Mouse (Mus musculus): ENCODE data around the gene Pex14. TPM values are rescaled to one million over a fixed set of nuclear protein-coding genes. Genes with fewer than 3 reads are reported as not detected.

The Pex14 gene
- polyA plus RNA-seq, 1 experiment, result 34.6 TPM

DNA sequence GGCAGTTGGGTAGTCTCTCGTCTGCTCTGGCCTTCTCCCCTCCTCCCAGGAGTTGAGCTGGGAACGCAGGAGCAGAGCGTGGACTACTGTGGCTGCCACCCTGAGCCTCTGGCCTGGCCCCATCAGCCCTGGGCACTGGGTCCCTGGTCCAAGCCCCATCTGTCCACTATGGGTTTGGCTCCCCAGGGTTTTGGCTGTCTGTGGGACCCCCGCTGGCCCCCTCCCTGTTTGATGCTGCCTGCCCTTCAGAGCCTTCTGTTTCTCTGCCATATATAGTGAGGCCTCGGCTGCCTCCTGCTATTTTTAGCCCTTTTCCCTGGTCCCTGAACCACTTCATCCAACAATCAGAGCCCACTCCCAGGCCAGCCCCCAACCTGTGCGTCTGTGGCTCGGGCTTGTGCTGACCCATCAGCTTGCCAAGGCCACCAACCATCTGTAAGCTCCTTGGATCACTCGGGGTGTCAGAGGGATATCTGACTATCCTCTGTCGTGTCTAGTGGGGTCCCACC lies 168.9 kb downstream of the Pex14 start:
- no peaks in the 10 kb centered on the region for H3K4me1 ChIP-seq (ENCODE audit: control insufficient read depth, insufficient read depth, low read length)
- TF ChIP-seq POLR2A (IDR thresholded peaks at IDR 0.05; ENCODE audit: low read depth, low read length), result no peak
- TF ChIP-seq CTCF (IDR thresholded peaks at IDR 0.05; ENCODE audit: borderline replicate concordance, insufficient read depth, low read length), result no peak
- no peak overlapping the region for H3K4me3 ChIP-seq (ENCODE audit: insufficient read depth, low read length)
- no peak overlapping the region for H3K27ac ChIP-seq (ENCODE audit: insufficient read depth, low read length)

DNA sequence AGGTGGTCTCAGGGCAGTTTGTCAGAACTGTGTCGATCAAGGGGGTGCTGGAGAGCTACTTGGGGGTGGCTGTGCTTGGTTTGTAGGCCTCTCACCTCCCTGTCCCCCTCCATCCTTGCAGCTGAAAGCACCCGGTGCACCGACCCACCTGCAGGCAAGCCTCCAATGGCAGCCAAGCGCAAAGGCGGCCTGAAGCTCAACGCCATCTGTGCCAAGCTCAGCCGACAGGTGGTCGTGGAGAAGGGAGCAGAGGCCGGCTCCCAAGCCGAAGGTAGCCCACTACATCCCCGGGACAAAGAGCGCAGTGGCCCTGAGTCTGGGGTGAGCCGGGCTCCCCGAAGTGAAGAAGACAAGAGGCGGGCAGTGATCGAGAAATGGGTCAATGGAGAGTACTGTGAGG lies 170.8 kb downstream of the Pex14 start:
- no peak for TF ChIP-seq CTCF (IDR thresholded peaks at IDR 0.05; ENCODE audit: borderline replicate concordance, insufficient read depth, low read length)
- TF ChIP-seq POLR2A (IDR thresholded peaks at IDR 0.05; ENCODE audit: low read depth, low read length), result no peak
- no peak overlapping the region for H3K4me3 ChIP-seq (ENCODE audit: insufficient read depth, low read length)
- H3K27ac ChIP-seq (ENCODE audit: insufficient read depth, low read length), result no peak overlapping the region
- H3K4me1 ChIP-seq (ENCODE audit: control insufficient read depth, insufficient read depth, low read length), result no peaks in the 10 kb centered on the region

DNA sequence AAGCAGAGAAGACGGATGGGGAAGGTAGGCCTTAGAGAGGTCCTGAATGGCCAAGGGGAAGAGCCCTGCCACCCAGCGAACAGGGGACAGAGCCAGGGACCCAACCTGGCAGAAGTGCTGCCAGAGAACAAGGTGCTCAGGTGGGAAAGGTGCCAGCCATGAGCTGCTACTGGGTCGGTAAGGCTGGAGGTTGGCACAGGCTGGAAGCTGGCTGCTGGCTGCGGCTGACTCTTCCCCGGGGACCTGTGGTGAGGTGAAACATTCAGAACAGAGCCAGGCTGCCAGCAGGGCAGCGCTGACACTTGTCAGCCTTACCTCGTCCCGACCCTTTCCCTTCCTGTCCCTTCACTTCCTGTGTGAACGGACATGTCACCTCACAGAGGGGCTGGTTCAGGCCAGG lies 171.4 kb downstream of the Pex14 start:
- TF ChIP-seq CTCF (IDR thresholded peaks at IDR 0.05; ENCODE audit: borderline replicate concordance, insufficient read depth, low read length) (no peak), POLR2A (IDR thresholded peaks at IDR 0.05; ENCODE audit: low read depth, low read length) (no peak)
- no peaks in the 10 kb centered on the region for H3K4me1 ChIP-seq (ENCODE audit: control insufficient read depth, insufficient read depth, low read length)
- no peak overlapping the region for H3K27ac ChIP-seq (ENCODE audit: insufficient read depth, low read length)

DNA sequence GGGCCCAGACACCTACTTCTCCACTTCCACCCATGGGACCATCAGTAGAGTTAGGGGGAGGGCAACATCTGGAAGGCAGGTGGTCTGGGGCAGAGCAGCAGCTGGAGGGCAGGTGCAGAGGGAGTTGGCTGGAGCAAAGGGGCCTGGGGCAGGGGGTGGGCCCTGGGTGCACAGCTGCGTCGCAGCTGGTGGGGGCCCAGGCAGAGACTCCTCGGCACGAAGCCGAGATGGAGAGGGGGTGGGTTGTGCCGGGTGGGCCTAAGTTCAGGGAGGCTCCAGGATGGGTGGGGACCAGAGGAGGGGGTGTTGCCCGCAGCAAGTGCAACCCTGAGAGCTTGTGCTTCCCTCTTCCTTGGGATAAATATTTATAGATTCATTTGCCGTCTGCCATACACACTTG lies 173.2 kb downstream of the Pex14 start:
- no peak for TF ChIP-seq POLR2A (IDR thresholded peaks at IDR 0.05; ENCODE audit: low read depth, low read length)
- no peaks in the 10 kb centered on the region for H3K4me1 ChIP-seq (ENCODE audit: control insufficient read depth, insufficient read depth, low read length)
- H3K4me3 ChIP-seq (ENCODE audit: insufficient read depth, low read length), result no peak overlapping the region
- no peak overlapping the region for H3K27ac ChIP-seq (ENCODE audit: insufficient read depth, low read length)

More for the DNA sequence above, 171.4 kb downstream of the Pex14 start:
- no peak overlapping the region for H3K4me3 ChIP-seq (ENCODE audit: insufficient read depth, low read length)

DNA sequence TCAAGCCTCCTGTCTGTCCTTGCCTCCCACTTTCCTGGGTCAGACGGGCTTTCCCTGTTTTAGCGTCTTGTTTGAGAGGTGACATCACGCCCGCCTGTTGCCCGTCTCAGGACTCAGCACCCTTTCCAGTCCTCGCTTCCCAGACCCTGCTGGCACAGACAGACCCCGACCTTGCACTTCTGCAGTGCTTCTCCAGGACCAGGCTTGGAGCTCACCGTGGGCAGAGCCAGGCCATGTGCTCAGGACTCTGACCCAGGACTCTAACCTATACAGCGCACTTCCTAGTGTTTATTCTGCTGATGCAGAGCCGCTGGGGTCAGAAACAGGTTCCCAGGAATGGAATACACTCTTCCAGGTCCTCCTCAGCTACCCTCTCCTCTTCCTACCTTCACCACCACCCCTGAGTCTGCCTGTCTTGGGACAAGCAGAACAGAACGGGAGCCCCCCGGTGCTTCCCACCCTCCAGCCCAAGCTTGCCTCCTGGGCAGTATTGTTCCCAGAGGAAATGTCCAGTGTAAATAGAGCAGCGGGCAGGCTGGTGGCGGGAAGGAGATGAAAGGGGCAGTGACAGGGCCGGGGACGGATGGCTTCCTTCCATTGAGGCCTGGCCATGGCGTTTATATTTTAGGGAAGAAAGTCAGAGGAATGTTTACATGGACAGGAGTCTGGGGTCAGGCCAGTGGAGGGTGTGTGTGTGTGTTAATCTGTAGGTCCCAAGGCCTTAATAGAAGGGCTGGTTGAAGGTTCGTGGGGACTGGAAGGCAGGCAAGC lies 173.9 kb downstream of the Pex14 start:
- TF ChIP-seq CTCF (IDR thresholded peaks at IDR 0.05; ENCODE audit: borderline replicate concordance, insufficient read depth, low read length) (no peak), POLR2A (IDR thresholded peaks at IDR 0.05; ENCODE audit: low read depth, low read length) (no peak)
- Histone ChIP-seq H3K4me1 (ENCODE audit: control insufficient read depth, insufficient read depth, low read length) (no peaks in the 10 kb centered on the region), H3K27ac (ENCODE audit: insufficient read depth, low read length) (no peak overlapping the region), H3K4me3 (ENCODE audit: insufficient read depth, low read length) (no peak overlapping the region)

DNA sequence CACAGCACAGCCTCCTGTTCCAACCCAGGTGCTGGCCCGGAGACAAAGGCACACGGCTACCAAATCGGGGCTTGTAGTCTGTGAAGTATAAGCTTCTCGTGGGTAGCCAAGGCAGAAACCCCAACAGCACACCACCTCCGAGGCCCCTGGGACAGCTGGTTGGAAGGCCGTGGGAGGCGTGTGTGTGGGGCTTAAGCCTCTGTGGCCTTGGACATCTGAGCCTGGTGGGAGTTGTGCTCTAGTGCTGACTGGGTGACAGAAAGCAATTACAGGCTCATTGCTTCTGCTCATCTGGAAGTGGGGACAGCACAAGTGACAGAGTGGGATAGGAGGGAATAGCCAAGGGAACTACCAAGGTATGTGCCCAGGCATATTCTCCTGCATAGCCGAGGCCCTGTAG lies 175.7 kb downstream of the Pex14 start:
- H3K27ac ChIP-seq (ENCODE audit: insufficient read depth, low read length), result no peak overlapping the region
- no peak overlapping the region for H3K4me3 ChIP-seq (ENCODE audit: insufficient read depth, low read length)
- no peak for TF ChIP-seq POLR2A (IDR thresholded peaks at IDR 0.05; ENCODE audit: low read depth, low read length)
- no peak for TF ChIP-seq CTCF (IDR thresholded peaks at IDR 0.05; ENCODE audit: borderline replicate concordance, insufficient read depth, low read length)
- no peaks in the 10 kb centered on the region for H3K4me1 ChIP-seq (ENCODE audit: control insufficient read depth, insufficient read depth, low read length)

DNA sequence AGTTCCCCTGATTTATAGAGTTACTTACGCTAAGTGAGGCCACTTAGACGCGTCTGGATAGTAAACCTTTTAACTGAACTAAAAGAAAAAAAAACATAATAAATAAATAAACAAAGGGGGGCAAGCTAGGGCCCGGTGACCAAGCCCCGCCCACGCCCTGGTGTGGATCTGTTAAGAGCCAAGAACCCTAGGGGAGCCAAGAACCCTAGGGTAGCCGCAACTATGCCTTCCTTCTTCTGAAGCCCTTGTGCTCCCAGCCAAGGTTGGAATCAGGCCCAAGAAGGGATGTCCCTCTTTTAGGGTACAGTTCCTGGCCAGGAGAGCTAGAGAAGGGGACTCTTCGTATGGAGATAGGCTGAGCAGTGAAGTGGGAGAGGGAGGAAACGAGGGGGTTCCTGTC lies 176.3 kb downstream of the Pex14 start:
- TF ChIP-seq POLR2A (IDR thresholded peaks at IDR 0.05; ENCODE audit: low read depth, low read length) (no peak), CTCF (IDR thresholded peaks at IDR 0.05; ENCODE audit: borderline replicate concordance, insufficient read depth, low read length) (no peak)
- Histone ChIP-seq H3K4me1 (ENCODE audit: control insufficient read depth, insufficient read depth, low read length) (no peaks in the 10 kb centered on the region), H3K4me3 (ENCODE audit: insufficient read depth, low read length) (no peak overlapping the region), H3K27ac (ENCODE audit: insufficient read depth, low read length) (no peak overlapping the region)

DNA sequence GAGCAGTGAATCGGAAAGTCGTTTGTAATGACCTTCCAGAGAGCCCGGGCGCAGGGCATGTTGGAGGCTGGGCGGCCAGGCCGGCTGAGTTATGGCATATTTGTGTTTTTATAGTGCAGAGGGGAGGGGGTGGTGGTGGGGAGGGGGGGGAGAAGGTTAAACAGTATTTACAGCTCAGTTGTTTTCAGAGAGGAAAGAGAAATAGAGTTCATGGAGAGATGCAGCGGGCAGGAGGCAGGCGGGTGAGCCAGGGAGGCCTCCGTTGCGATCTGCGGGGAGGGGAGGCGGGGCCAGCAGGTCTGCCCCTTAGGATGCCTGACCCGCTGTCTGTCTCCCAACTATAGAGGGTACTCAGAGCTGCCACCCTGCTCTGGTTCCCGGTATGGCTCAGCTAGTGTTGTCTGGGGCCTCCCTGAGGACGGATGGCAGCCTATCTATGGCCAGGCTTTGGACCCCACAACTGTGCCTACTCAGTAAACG lies 177.4 kb downstream of the Pex14 start:
- no peak overlapping the region for H3K4me3 ChIP-seq (ENCODE audit: insufficient read depth, low read length)
- no peaks in the 10 kb centered on the region for H3K4me1 ChIP-seq (ENCODE audit: control insufficient read depth, insufficient read depth, low read length)
- TF ChIP-seq POLR2A (IDR thresholded peaks at IDR 0.05; ENCODE audit: low read depth, low read length), result no peak
- TF ChIP-seq CTCF (IDR thresholded peaks at IDR 0.05; ENCODE audit: borderline replicate concordance, insufficient read depth, low read length), result no peak
- H3K27ac ChIP-seq (ENCODE audit: insufficient read depth, low read length), result no peak overlapping the region

DNA sequence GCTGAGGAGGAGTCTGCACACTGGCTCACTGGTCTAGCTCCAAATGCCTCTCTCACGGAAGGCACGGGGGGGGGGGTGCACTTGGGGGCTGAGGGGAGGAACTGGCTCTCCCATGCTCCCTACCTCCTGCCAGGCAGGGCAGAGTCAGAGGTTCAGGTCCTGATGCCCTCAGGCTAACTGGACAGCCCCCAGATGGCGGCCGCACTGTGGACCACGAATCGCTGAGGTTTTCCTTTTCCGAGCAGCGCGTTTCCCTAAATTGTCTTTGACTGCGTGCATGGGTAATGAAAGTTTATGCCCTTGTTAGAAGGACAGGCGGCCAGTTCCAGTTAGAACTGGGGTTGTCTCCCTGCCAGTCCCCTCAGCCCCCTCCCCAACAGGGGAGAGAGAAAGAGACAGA lies 179.1 kb downstream of the Pex14 start:
- Histone ChIP-seq H3K27ac (ENCODE audit: insufficient read depth, low read length) (no peak overlapping the region), H3K4me1 (ENCODE audit: control insufficient read depth, insufficient read depth, low read length) (no peaks in the 10 kb centered on the region), H3K4me3 (ENCODE audit: insufficient read depth, low read length) (no peak overlapping the region)
- TF ChIP-seq POLR2A (IDR thresholded peaks at IDR 0.05; ENCODE audit: low read depth, low read length), result no peak
- no peak for TF ChIP-seq CTCF (IDR thresholded peaks at IDR 0.05; ENCODE audit: borderline replicate concordance, insufficient read depth, low read length)

DNA sequence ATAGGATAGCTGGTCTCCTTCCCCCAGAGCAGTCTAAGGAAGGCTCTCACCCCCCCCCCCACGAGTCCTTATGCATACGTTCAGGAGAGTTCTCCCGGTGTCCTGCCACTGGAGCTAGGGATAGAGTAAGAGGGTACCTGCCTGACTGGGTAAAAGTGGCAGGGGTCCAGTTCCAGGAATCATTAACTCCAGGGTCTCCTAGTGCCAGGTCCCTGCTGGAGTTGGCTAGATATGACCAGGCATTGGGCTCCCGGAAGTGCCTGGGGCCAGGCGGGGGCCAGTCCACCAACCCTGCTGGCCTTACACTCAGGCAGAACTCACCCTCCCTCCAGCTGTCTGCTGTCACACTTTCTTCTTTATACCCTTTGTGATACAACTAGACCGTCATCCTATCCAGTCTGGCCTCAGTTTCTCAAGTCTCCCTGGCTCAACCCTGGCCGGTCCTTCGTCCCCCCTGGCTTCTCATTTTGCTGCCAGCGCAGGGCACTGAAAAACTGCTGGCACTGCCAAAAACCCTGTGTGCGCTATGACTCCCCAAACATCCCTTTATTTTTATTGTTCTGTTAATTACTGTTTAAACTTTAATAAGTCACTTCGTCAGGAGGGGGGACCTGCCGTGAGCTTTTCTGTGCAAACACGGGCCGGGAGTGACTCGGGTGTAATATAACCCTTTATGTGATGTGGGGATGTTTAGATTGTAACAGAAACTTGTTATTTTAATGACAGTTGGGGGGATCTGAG lies 180.8 kb downstream of the Pex14 start:
- Histone ChIP-seq H3K4me3 (ENCODE audit: insufficient read depth, low read length) (no peak overlapping the region), H3K27ac (ENCODE audit: insufficient read depth, low read length) (no peak overlapping the region), H3K4me1 (ENCODE audit: control insufficient read depth, insufficient read depth, low read length) (no peaks in the 10 kb centered on the region)
- no peak for TF ChIP-seq CTCF (IDR thresholded peaks at IDR 0.05; ENCODE audit: borderline replicate concordance, insufficient read depth, low read length)
- TF ChIP-seq POLR2A (IDR thresholded peaks at IDR 0.05; ENCODE audit: low read depth, low read length), result no peak
